Mouse (Mus musculus) E14TG2a.4 (cell line): ENCODE measurements around the gene P2ry2.

Experiments
- CTCF ChIP-seq: conservative IDR thresholded peaks from 2 replicates; pipeline ENCODE4 v1.5.1; 2014; ENCODE audit warnings: low read length
- POU5F1 ChIP-seq: IDR thresholded peaks from 2 replicates; pipeline ENCODE4 v1.6.1; 2014; ENCODE audit warnings: low read length, borderline replicate concordance

DNA sequence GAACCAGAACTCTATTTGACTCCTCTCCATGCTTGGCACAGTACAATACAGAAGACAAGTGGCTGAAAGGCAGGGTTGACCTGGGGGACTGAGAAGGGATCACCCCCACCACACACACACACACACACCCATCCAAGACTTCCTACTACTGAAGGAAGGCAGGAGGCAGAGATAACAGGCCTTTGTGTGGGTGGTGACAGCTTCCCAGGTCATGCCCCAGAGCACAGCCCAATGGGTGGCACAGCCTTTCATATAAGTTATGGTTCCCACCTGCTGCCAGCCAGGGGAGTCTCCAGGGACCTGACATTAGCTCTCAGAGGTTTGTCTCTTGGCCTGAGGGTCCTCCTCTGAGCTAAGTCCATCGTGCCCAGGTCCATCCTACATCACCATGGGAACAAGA lies 15.5 kb downstream of the P2ry2 start:
- TF ChIP-seq CTCF (no peak), POU5F1 (no peak)
